Mouse (Mus musculus): Measurements from ENCODE around the gene Skor1. TPM values are rescaled to one million over a fixed set of nuclear protein-coding genes. Genes with fewer than 3 reads are reported as not detected.

Skor1 gene
- polyA plus RNA-seq, 1 experiment: 0.01 TPM

DNA sequence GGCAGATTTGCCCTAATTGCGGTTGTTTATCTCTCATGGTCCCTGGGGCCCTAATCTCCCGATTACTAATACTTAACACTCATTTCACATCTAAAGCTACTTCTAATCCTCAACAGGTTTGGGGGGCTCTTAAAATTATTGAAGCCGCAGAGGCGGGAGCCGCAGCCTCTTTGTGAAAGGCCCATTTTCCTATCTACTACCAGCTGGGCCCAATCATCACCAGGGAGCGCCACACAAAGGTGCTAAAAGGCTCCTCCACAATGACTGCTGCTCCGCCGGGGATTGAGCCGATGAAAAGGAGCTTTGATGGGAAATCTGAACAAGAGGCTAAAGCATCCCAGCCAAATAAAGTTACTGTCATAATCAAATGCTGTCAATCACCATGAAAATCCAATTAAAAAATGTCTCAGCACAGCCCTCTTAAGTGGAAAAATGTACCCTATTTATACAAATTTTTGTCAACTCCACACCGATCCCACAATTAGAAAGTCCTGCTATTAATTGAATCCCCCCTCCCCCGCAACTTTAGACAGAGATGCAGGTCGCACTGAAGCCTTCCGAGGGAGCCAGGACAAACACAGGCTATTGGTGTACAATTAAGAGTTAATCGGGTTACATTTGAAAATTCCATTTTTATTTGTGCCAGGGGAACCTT lies 33.7 kb upstream of the Skor1 start:
- H3K36me3 ChIP-seq (ENCODE audit: control insufficient read depth): no peaks in the 10 kb centered on the region; the same call in 1 of the 2 replicates
- H3K4me1 ChIP-seq (ENCODE audit: control insufficient read depth): no peaks in the 10 kb centered on the region
- H3K27me3 ChIP-seq (ENCODE audit: control insufficient read depth): no peaks in the 10 kb centered on the region
- no peak overlapping the region for H3K4me3 ChIP-seq (replicated peaks)
- TF ChIP-seq GATA1 (IDR thresholded peaks at IDR 0.05; ENCODE audit: low read length) (no peak), TAL1 (IDR thresholded peaks at IDR 0.05; ENCODE audit: low read length) (no peak)
- H3K9me3 ChIP-seq (ENCODE audit: control insufficient read depth, low read length): no peaks in the 10 kb centered on the region

DNA sequence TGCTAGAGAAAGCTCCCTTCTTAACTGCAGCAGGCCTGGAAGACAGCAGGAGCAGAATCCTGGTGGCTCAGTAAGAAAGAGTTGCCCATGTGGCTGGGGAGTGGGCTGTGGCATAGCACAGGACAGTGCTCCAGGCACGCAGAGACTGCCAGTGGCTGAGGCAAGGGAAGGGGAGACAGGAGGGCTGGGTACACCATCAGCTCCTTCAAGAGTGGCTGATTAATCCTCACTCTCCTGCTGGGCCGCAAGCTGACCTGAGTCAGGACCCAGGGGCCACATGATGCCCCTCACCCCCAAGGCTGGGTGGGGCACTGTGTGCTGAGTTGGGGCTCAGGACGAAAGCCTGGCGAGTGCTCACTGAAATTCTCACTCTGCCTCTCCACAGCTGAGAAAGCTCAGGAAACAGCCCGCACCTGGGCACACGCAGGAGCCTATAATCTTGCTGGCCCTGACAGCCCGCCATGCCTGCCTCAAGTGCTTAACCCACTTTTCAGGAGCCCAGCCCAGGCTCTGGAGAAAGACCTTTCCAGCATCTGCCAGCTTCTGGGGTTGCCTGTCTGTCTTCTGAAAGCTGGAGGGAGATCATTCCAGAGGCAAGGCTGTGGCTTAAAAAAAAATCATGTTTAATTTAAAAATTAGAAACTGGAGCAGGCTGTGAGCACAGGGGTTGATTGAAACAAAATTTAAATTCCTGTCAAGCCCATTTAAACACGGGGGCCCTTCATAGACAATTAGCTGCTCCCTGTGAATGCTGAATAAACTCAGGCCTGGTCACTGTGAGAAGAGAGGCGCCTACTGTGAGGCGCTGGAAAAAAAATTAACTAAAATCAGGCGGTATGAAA lies 32.8 kb upstream of the Skor1 start:
- no peaks in the 10 kb centered on the region for H3K9me3 ChIP-seq (ENCODE audit: control insufficient read depth, low read length)
- TF ChIP-seq GATA1 (IDR thresholded peaks at IDR 0.05; ENCODE audit: low read length): no peak
- no peak for TF ChIP-seq TAL1 (IDR thresholded peaks at IDR 0.05; ENCODE audit: low read length)
- no peaks in the 10 kb centered on the region for H3K4me1 ChIP-seq (ENCODE audit: control insufficient read depth)
- no peaks in the 10 kb centered on the region for H3K27me3 ChIP-seq (ENCODE audit: control insufficient read depth)
- no peak overlapping the region for H3K4me3 ChIP-seq (replicated peaks)
- H3K36me3 ChIP-seq (ENCODE audit: control insufficient read depth): no peaks in the 10 kb centered on the region; the same call in 1 of the 2 replicates

DNA sequence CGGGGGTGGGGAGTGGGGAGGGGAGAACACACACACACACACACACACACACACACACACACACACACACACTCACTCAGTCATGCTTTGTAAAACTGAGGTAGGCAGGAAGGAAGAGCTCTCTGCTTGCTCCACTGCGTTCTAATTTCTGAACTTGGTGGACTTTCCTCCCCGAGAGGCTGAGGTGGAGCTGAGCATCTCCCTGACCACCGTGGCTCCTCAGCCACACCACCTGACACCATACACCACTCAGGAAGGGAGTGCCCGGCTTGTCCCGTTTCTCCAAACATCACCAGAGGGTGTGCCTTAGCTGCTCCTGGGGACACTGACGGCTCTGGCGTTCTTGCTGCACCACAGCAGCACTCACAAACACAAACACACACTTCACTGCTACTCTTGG lies 29.5 kb upstream of the Skor1 start:
- Histone ChIP-seq H3K36me3 (ENCODE audit: control insufficient read depth) (no peaks in the 10 kb centered on the region; the same call in 1 of the 2 replicates), H3K27me3 (ENCODE audit: control insufficient read depth) (no peaks in the 10 kb centered on the region), H3K9me3 (ENCODE audit: control insufficient read depth, low read length) (no peaks in the 10 kb centered on the region), H3K4me3 (replicated peaks) (no peak overlapping the region), H3K4me1 (ENCODE audit: control insufficient read depth) (no peaks in the 10 kb centered on the region)
- TF ChIP-seq GATA1 (IDR thresholded peaks at IDR 0.05; ENCODE audit: low read length): no peak
- TF ChIP-seq TAL1 (IDR thresholded peaks at IDR 0.05; ENCODE audit: low read length): no peak

DNA sequence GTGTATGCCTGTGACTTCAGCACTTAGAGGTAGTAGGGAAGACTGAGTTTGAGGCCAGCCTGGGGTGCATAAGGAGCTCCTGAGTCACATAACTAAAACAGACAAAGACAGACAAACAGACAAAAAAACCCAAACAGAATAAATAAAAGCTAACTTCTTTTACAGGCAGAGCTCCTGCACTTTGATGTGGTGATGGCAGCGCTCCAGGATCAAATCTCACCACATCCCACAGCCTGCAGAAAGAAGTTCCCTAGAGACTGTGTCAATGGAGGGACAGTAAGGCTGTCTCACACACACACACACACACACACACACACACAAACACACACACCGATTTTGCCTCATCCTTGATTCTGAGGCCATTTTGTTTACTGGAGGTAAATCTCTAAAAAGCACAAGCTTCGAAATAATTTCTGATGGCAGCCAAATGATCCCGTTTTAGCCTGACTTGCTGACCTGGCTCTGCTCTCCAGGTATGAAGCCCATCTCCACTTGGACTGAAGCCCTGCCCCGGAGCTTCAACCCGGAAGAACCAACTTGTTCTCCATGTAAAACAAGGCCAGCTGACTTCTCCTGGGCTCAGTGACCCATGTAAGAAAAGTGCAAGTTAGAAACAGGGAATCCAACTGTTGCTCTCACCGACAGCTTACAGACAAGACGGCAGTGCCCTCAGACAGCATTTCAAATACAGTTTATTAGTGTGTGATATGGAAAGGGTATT lies 25.4 kb upstream of the Skor1 start:
- Histone ChIP-seq H3K4me1 (ENCODE audit: control insufficient read depth) (no peaks in the 10 kb centered on the region), H3K36me3 (ENCODE audit: control insufficient read depth) (no peaks in the 10 kb centered on the region; the same call in 1 of the 2 replicates), H3K27me3 (ENCODE audit: control insufficient read depth) (no peaks in the 10 kb centered on the region), H3K9me3 (ENCODE audit: control insufficient read depth, low read length) (peaks cover under 1% of the 10 kb centered on the region; the same call in 1 of the 2 replicates), H3K4me3 (replicated peaks) (no peak overlapping the region)
- TF ChIP-seq GATA1 (IDR thresholded peaks at IDR 0.05; ENCODE audit: low read length): no peak
- no peak for TF ChIP-seq TAL1 (IDR thresholded peaks at IDR 0.05; ENCODE audit: low read length)

DNA sequence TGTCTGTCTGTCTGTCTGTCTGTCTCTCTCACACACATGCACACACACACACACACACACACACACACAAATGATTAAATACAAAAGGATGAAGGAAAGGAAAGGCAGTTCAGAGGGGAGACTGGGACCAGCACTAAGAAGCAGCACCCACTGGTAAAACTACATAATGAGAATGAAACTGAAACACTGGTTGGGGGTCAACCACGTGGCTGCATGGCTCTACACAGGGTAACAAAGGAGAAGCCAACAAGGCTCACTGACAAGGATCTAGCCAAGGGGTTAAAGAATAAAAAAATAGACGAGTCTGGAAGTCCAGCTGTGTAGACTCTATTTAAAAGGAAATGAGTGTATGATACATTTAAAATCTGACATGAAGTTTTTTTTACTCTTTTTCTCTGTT lies 23.2 kb upstream of the Skor1 start:
- H3K36me3 ChIP-seq (ENCODE audit: control insufficient read depth): no peaks in the 10 kb centered on the region; the same call in 1 of the 2 replicates
- no peaks in the 10 kb centered on the region for H3K27me3 ChIP-seq (ENCODE audit: control insufficient read depth)
- no peak overlapping the region for H3K4me3 ChIP-seq (replicated peaks)
- no peaks in the 10 kb centered on the region for H3K4me1 ChIP-seq (ENCODE audit: control insufficient read depth)
- peaks cover 2% of the 10 kb centered on the region; the same call in 1 of the 2 replicates for H3K9me3 ChIP-seq (ENCODE audit: control insufficient read depth, low read length)
- TF ChIP-seq TAL1 (IDR thresholded peaks at IDR 0.05; ENCODE audit: low read length): no peak
- no peak for TF ChIP-seq GATA1 (IDR thresholded peaks at IDR 0.05; ENCODE audit: low read length)

DNA sequence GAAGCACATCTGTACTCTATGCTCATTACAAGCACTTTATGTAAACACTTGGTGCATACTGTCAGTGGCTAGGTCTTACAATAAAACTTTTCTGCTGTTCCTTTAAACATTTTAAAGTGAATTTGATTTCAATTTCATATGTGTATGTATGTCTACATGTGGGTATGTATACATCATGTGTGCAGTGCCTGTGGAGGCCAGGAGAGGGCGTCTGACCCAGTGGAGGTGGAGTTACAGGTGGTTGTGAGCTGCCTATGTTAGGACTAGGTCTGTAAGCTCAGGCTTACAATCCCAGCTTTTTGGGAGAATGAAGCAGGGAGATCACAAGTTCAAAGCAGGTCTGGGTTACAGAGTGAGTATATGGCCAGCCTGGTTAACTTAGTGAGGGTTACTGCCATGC lies 20.4 kb upstream of the Skor1 start:
- TF ChIP-seq TAL1 (IDR thresholded peaks at IDR 0.05; ENCODE audit: low read length): no peak
- TF ChIP-seq GATA1 (IDR thresholded peaks at IDR 0.05; ENCODE audit: low read length): no peak
- Histone ChIP-seq H3K9me3 (ENCODE audit: control insufficient read depth, low read length) (peaks cover 2% of the 10 kb centered on the region; the same call in 1 of the 2 replicates), H3K27me3 (ENCODE audit: control insufficient read depth) (no peaks in the 10 kb centered on the region), H3K4me1 (ENCODE audit: control insufficient read depth) (no peaks in the 10 kb centered on the region), H3K4me3 (replicated peaks) (no peak overlapping the region), H3K36me3 (ENCODE audit: control insufficient read depth) (no peaks in the 10 kb centered on the region; the same call in 1 of the 2 replicates)

DNA sequence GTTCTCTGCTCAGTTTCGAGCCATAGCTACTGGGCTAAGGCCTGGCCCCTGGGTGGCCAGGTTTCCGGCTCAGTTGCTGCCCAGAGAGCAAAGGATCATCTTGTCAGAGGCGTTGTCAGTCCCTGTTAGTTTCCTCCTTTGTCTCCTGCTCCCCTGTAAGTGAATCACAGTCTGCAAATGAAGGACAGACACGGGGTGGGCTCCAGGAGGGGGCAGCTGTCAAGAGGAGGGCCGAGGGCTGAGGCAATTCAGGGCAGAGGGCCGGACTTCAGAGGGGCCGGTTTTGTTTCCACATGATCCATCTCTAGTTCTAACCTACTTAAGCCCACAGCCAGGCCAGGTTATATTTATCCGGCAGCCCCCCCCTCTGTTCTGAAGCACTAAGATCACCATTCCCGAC lies 16.3 kb upstream of the Skor1 start:
- Histone ChIP-seq H3K4me3 (replicated peaks) (no peak overlapping the region), H3K27me3 (ENCODE audit: control insufficient read depth) (no peaks in the 10 kb centered on the region), H3K9me3 (ENCODE audit: control insufficient read depth, low read length) (peaks cover 2% of the 10 kb centered on the region; the same call in 1 of the 2 replicates), H3K4me1 (ENCODE audit: control insufficient read depth) (no peaks in the 10 kb centered on the region), H3K36me3 (ENCODE audit: control insufficient read depth) (peaks cover 2% of the 10 kb centered on the region; the same call in 1 of the 2 replicates)
- TF ChIP-seq TAL1 (IDR thresholded peaks at IDR 0.05; ENCODE audit: low read length): no peak
- no peak for TF ChIP-seq GATA1 (IDR thresholded peaks at IDR 0.05; ENCODE audit: low read length)

DNA sequence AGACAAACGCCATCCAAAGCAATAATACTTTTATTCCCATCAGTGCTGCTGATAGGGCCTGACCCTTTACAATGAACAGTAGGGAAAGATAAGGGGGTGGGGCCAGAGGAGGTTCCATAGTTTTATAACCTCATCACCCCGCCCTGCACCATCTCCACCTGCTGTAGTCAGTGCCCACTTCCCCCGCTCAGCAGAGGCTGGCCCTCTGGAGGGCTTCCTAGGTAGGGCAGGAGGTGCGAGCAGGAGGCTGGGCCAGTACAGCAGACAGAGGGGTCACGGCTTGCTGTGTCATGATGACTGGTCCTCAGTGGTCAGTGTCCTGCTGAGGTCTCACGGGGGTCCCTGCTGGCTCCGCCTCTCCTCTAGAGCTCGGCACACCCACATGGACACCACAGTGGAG lies 15.0 kb upstream of the Skor1 start:
- H3K4me3 ChIP-seq (replicated peaks): no peak overlapping the region
- no peaks in the 10 kb centered on the region for H3K27me3 ChIP-seq (ENCODE audit: control insufficient read depth)
- peaks cover 2% of the 10 kb centered on the region; the same call in 1 of the 2 replicates for H3K36me3 ChIP-seq (ENCODE audit: control insufficient read depth)
- H3K9me3 ChIP-seq (ENCODE audit: control insufficient read depth, low read length): no peaks in the 10 kb centered on the region
- TF ChIP-seq GATA1 (IDR thresholded peaks at IDR 0.05; ENCODE audit: low read length) (no peak), TAL1 (IDR thresholded peaks at IDR 0.05; ENCODE audit: low read length) (no peak)
- no peaks in the 10 kb centered on the region for H3K4me1 ChIP-seq (ENCODE audit: control insufficient read depth)

DNA sequence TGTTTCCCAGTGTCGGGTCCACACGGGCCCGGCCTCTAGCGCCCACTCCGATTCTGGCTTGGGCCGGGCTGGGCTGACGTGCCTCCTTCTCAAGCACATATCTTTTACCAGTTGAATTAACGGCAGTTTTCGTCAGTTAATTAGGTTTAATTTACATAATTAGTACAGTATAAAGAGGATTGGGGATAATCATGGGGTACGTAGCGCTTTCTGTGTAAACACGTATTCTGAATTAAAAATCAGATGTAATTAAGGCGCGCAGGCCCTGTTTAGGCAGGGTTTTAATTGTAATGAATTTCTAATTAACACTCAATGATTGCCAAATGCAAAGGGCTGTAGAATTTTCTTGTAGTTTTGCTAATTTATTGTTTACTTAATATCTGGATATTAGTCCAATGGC lies 3.2 kb upstream of the Skor1 start:
- Histone ChIP-seq H3K36me3 (ENCODE audit: control insufficient read depth) (no peaks in the 10 kb centered on the region), H3K4me3 (replicated peaks) (no peak overlapping the region), H3K9me3 (ENCODE audit: control insufficient read depth, low read length) (peaks cover 6% of the 10 kb centered on the region), H3K27me3 (ENCODE audit: control insufficient read depth) (peaks cover 75% of the 10 kb centered on the region), H3K4me1 (ENCODE audit: control insufficient read depth) (no peaks in the 10 kb centered on the region)
- TF ChIP-seq TAL1 (IDR thresholded peaks at IDR 0.05; ENCODE audit: low read length) (no peak), GATA1 (IDR thresholded peaks at IDR 0.05; ENCODE audit: low read length) (no peak)
